Mouse (Mus musculus): ENCODE results near the gene Stx8. TPM values are rescaled to one million over a fixed set of nuclear protein-coding genes. Genes with fewer than 3 reads are reported as not detected.

The Stx8 gene
- polyA plus RNA-seq, 1 experiment from 2014 or later = 37.4 TPM

GRCm38 (mm10) chr11:68145586-68146455 is 179.8 kb downstream of the Stx8 start:
- Histone ChIP-seq H3K36me3 (ENCODE audit: inconsistent target) (no peaks in the 10 kb centered on the region), H3K79me2 (ENCODE audit: inconsistent target) (no peaks in the 10 kb centered on the region), H3K27ac (no peak overlapping the region), H3K4me3 (ENCODE audit: inconsistent target) (no peak overlapping the region)
- WGBS (ENCODE audit: missing documents) = 69% methylated on average over 17 of the region's 17 CpGs

GRCm38 (mm10) chr11:68146456-68146851 is 180.5 kb downstream of the Stx8 start:
- 93% methylated on average over 4 of the region's 4 CpGs for WGBS (ENCODE audit: missing documents)
- H3K36me3 ChIP-seq (ENCODE audit: inconsistent target) = no peaks in the 10 kb centered on the region
- H3K27ac ChIP-seq = no peak overlapping the region
- no peak overlapping the region for H3K4me3 ChIP-seq (ENCODE audit: inconsistent target)
- H3K79me2 ChIP-seq (ENCODE audit: inconsistent target) = no peaks in the 10 kb centered on the region

GRCm38 (mm10) chr11:68150938-68151337 is 184.9 kb downstream of the Stx8 start:
- Histone ChIP-seq H3K27ac (no peak overlapping the region), H3K36me3 (ENCODE audit: inconsistent target) (no peaks in the 10 kb centered on the region), H3K79me2 (ENCODE audit: inconsistent target) (no peaks in the 10 kb centered on the region), H3K4me3 (ENCODE audit: inconsistent target) (no peak overlapping the region)
- WGBS (ENCODE audit: missing documents) = 95% methylated on average over 2 of the region's 2 CpGs

GRCm38 (mm10) chr11:68155821-68156220 is 189.8 kb downstream of the Stx8 start:
- no peaks in the 10 kb centered on the region for H3K36me3 ChIP-seq (ENCODE audit: inconsistent target)
- H3K4me3 ChIP-seq (ENCODE audit: inconsistent target) = no peak overlapping the region
- no peak overlapping the region for H3K27ac ChIP-seq
- no peaks in the 10 kb centered on the region for H3K79me2 ChIP-seq (ENCODE audit: inconsistent target)

GRCm38 (mm10) chr11:68158166-68158565 is 192.2 kb downstream of the Stx8 start:
- Histone ChIP-seq H3K79me2 (ENCODE audit: inconsistent target) (no peaks in the 10 kb centered on the region), H3K36me3 (ENCODE audit: inconsistent target) (no peaks in the 10 kb centered on the region), H3K27ac (no peak overlapping the region), H3K4me3 (ENCODE audit: inconsistent target) (no peak overlapping the region)
- 95% methylated on average over 3 of the region's 3 CpGs for whole genome bisulfite sequencing (ENCODE audit: missing documents)

GRCm38 (mm10) chr11:68159867-68160266 is 193.9 kb downstream of the Stx8 start:
- H3K27ac ChIP-seq = no peak overlapping the region
- H3K4me3 ChIP-seq (ENCODE audit: inconsistent target) = no peak overlapping the region
- H3K79me2 ChIP-seq (ENCODE audit: inconsistent target) = no peaks in the 10 kb centered on the region
- WGBS (ENCODE audit: missing documents) = 95% methylated on average over 4 of the region's 4 CpGs
- H3K36me3 ChIP-seq (ENCODE audit: inconsistent target) = no peaks in the 10 kb centered on the region

GRCm38 (mm10) chr11:68164408-68164807 is 198.4 kb downstream of the Stx8 start:
- H3K27ac ChIP-seq = no peak overlapping the region
- H3K36me3 ChIP-seq (ENCODE audit: inconsistent target) = no peaks in the 10 kb centered on the region
- 94% methylated on average over 5 of the region's 5 CpGs for WGBS (ENCODE audit: missing documents)
- H3K4me3 ChIP-seq (ENCODE audit: inconsistent target) = no peak overlapping the region
- no peaks in the 10 kb centered on the region for H3K79me2 ChIP-seq (ENCODE audit: inconsistent target)

GRCm38 (mm10) chr11:68168427-68168826 is 202.4 kb downstream of the Stx8 start:
- WGBS (ENCODE audit: missing documents) = 94% methylated on average over 4 of the region's 4 CpGs
- Histone ChIP-seq H3K27ac (no peak overlapping the region), H3K79me2 (ENCODE audit: inconsistent target) (no peaks in the 10 kb centered on the region), H3K4me3 (ENCODE audit: inconsistent target) (no peak overlapping the region), H3K36me3 (ENCODE audit: inconsistent target) (no peaks in the 10 kb centered on the region)

GRCm38 (mm10) chr11:68171973-68172647 is 206.1 kb downstream of the Stx8 start:
- H3K36me3 ChIP-seq (ENCODE audit: inconsistent target) = no peaks in the 10 kb centered on the region
- 91% methylated on average over 7 of the region's 7 CpGs for WGBS (ENCODE audit: missing documents)
- no peaks in the 10 kb centered on the region for H3K79me2 ChIP-seq (ENCODE audit: inconsistent target)
- no peak overlapping the region for H3K4me3 ChIP-seq (ENCODE audit: inconsistent target)
- H3K27ac ChIP-seq = no peak overlapping the region

- no CpG with 5 or more reads among the region's 4 CpGs for WGBS (ENCODE audit: missing documents)
- H3K27ac ChIP-seq = no peak overlapping the region
Observed at GRCm38 (mm10) chr11:68172648-68173045, 206.7 kb downstream of the Stx8 start.

GRCm38 (mm10) chr11:68176550-68176949 is 210.6 kb downstream of the Stx8 start:
- Histone ChIP-seq H3K27ac (no peak overlapping the region), H3K79me2 (ENCODE audit: inconsistent target) (no peaks in the 10 kb centered on the region), H3K36me3 (ENCODE audit: inconsistent target) (no peaks in the 10 kb centered on the region), H3K4me3 (ENCODE audit: inconsistent target) (no peak overlapping the region)
- WGBS (ENCODE audit: missing documents) = 77% methylated on average over 4 of the region's 4 CpGs

More at GRCm38 (mm10) chr11:68172648-68173045, 206.7 kb downstream of the Stx8 start:
- H3K36me3 ChIP-seq (ENCODE audit: inconsistent target) = no peaks in the 10 kb centered on the region
- no peak overlapping the region for H3K4me3 ChIP-seq (ENCODE audit: inconsistent target)
- H3K79me2 ChIP-seq (ENCODE audit: inconsistent target) = no peaks in the 10 kb centered on the region

GRCm38 (mm10) chr11:68177415-68177814 is 211.4 kb downstream of the Stx8 start:
- H3K79me2 ChIP-seq (ENCODE audit: inconsistent target) = no peaks in the 10 kb centered on the region
- no peak overlapping the region for H3K4me3 ChIP-seq (ENCODE audit: inconsistent target)
- H3K27ac ChIP-seq = no peak overlapping the region
- 97% methylated on average over 7 of the region's 7 CpGs for WGBS (ENCODE audit: missing documents)
- H3K36me3 ChIP-seq (ENCODE audit: inconsistent target) = no peaks in the 10 kb centered on the region

- no peak overlapping the region for H3K4me3 ChIP-seq (ENCODE audit: inconsistent target)
- 95% methylated on average over 3 of the region's 3 CpGs for WGBS (ENCODE audit: missing documents)
- no peaks in the 10 kb centered on the region for H3K36me3 ChIP-seq (ENCODE audit: inconsistent target)
- no peaks in the 10 kb centered on the region for H3K79me2 ChIP-seq (ENCODE audit: inconsistent target)
- H3K27ac ChIP-seq = no peak overlapping the region
Observed at GRCm38 (mm10) chr11:68185647-68186046, 219.7 kb downstream of the Stx8 start.

- 86% methylated on average over 8 of the region's 8 CpGs for WGBS (ENCODE audit: missing documents)
- H3K27ac ChIP-seq = no peak overlapping the region
- no peaks in the 10 kb centered on the region for H3K36me3 ChIP-seq (ENCODE audit: inconsistent target)
- no peaks in the 10 kb centered on the region for H3K79me2 ChIP-seq (ENCODE audit: inconsistent target)
- H3K4me3 ChIP-seq (ENCODE audit: inconsistent target) = no peak overlapping the region
Observed at GRCm38 (mm10) chr11:68187242-68187641, 221.2 kb downstream of the Stx8 start.

- no peak overlapping the region for H3K4me3 ChIP-seq (ENCODE audit: inconsistent target)
- H3K36me3 ChIP-seq (ENCODE audit: inconsistent target) = no peaks in the 10 kb centered on the region
- no peaks in the 10 kb centered on the region for H3K79me2 ChIP-seq (ENCODE audit: inconsistent target)
- 80% methylated on average over 12 of the region's 12 CpGs for WGBS (ENCODE audit: missing documents)
- no peak overlapping the region for H3K27ac ChIP-seq
Observed at GRCm38 (mm10) chr11:68188695-68189201, 222.8 kb downstream of the Stx8 start.

Data from macrophage (primary cell).